Mouse (Mus musculus): ENCODE measurements around the gene Sipa1l2. TPM values are rescaled to one million over a fixed set of nuclear protein-coding genes. Genes with fewer than 3 reads are reported as not detected.
"Not testable (repeated sequence)": the region's sequence is repeated elsewhere in the genome, so short reads cannot be mapped to it uniquely, and the experiment has no call there.

The Sipa1l2 gene
- polyA plus RNA-seq, 1 experiment from 2014 or later = 25.3 TPM

GRCm38 (mm10) chr8:125531640-125532039, 38.0 kb downstream of the Sipa1l2 start:
- Histone ChIP-seq H3K27me3 (no peaks in the 10 kb centered on the region), H3K36me3 (no peaks in the 10 kb centered on the region), H3K9ac (no peak overlapping the region), H3K4me3 (no peak overlapping the region), H3K9me3 (no peaks in the 10 kb centered on the region), H3K4me2 (no peak overlapping the region), H3K27ac (replicated peaks) (no peak overlapping the region), H3K4me1 (replicated peaks) (peaks cover 71% of the 10 kb centered on the region)
- ATAC-seq (ENCODE audit: low FRiP score, low read depth) = no peak
- 74% methylated on average over 1 of the region's 1 CpGs for WGBS

DNA sequence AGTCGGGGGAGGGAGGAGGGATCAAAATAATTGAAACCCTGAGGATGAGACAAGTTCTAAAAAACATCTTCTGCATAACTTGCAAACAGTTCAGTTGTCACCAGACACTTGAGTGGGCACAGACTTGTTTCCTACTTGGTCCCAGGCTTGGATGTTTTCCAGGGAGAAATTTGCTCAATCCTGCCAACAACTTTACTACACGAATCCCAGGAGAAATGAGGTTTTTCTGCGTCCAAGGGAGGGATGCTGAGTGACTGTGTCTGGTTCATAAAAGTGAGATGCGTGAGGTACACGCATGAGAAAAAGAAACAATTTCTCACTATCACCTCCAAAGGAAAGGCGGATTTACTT, 38.5 kb downstream of the Sipa1l2 start:
- Histone ChIP-seq H3K36me3 (no peaks in the 10 kb centered on the region), H3K4me3 (no peak overlapping the region), H3K9ac (no peak overlapping the region), H3K4me2 (no peak overlapping the region), H3K4me1 (replicated peaks) (peaks cover 77% of the 10 kb centered on the region), H3K27ac (replicated peaks) (no peak overlapping the region), H3K9me3 (no peaks in the 10 kb centered on the region), H3K27me3 (no peaks in the 10 kb centered on the region)
- ATAC-seq (ENCODE audit: low FRiP score, low read depth) = no peak
- WGBS = 40% methylated on average over 6 of the region's 6 CpGs

- Histone ChIP-seq H3K27ac (replicated peaks) (no peak overlapping the region), H3K36me3 (no peaks in the 10 kb centered on the region), H3K9me3 (no peaks in the 10 kb centered on the region), H3K27me3 (no peaks in the 10 kb centered on the region), H3K9ac (no peak overlapping the region), H3K4me3 (no peak overlapping the region), H3K4me2 (no peak overlapping the region), H3K4me1 (replicated peaks) (peaks cover 83% of the 10 kb centered on the region)
- no peak for ATAC-seq (ENCODE audit: low FRiP score, low read depth)
- WGBS = 48% methylated on average over 15 of the region's 15 CpGs
Measured at GRCm38 (mm10) chr8:125530187-125531087, 39.2 kb downstream of the Sipa1l2 start.

- Histone ChIP-seq H3K4me1 (replicated peaks) (peaks cover 92% of the 10 kb centered on the region), H3K9ac (no peak overlapping the region), H3K36me3 (no peaks in the 10 kb centered on the region), H3K27ac (replicated peaks) (no peak overlapping the region), H3K9me3 (no peaks in the 10 kb centered on the region), H3K4me3 (no peak overlapping the region), H3K4me2 (no peak overlapping the region), H3K27me3 (no peaks in the 10 kb centered on the region)
- WGBS = 27% methylated on average over 6 of the region's 6 CpGs
- no peak for ATAC-seq (ENCODE audit: low FRiP score, low read depth)
Measured at GRCm38 (mm10) chr8:125529019-125529418, 40.6 kb downstream of the Sipa1l2 start.

DNA sequence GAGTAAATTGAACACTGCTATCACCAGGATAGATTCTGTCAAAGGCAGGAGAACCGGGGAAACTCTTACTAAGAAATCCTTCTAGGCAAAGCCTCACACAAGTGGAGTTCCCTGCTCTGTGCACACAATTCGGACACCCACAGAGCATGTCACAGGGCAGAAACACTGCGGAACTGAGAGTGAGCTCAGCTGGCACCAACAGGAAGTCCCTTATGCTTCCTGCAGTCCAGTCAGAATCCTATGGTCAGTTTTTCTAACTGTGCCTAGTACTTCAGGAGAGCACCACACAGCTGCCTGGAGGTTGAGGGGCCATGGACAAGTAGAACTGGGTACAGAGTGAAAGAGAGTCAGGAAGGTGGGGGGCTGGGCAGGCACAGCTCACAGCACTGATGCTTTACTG, 41.7 kb downstream of the Sipa1l2 start:
- H3K4me2 ChIP-seq = no peak overlapping the region
- H3K4me1 ChIP-seq (replicated peaks) = peaks cover 87% of the 10 kb centered on the region
- no peak overlapping the region for H3K4me3 ChIP-seq
- no peaks in the 10 kb centered on the region for H3K36me3 ChIP-seq
- no peak overlapping the region for H3K27ac ChIP-seq (replicated peaks)
- no peak for ATAC-seq (ENCODE audit: low FRiP score, low read depth)
- H3K9ac ChIP-seq = no peak overlapping the region
- H3K9me3 ChIP-seq = no peaks in the 10 kb centered on the region
- no peaks in the 10 kb centered on the region for H3K27me3 ChIP-seq
- WGBS = 39% methylated on average over 3 of the region's 3 CpGs

- H3K4me3 ChIP-seq = no peak overlapping the region
- H3K9ac ChIP-seq = no peak overlapping the region
- peak overlapping the region; percentile 20; the same call in 1 of the 2 replicates for H3K27ac ChIP-seq (replicated peaks)
- H3K27me3 ChIP-seq = no peaks in the 10 kb centered on the region
- WGBS = 12% methylated on average over 7 of the region's 7 CpGs
- ATAC-seq (ENCODE audit: low FRiP score, low read depth) = no peak
- peaks cover 87% of the 10 kb centered on the region for H3K4me1 ChIP-seq (replicated peaks)
- H3K9me3 ChIP-seq = no peaks in the 10 kb centered on the region
- H3K36me3 ChIP-seq = no peaks in the 10 kb centered on the region
- H3K4me2 ChIP-seq = no peak overlapping the region
Measured at GRCm38 (mm10) chr8:125526999-125527398, 42.6 kb downstream of the Sipa1l2 start.

- Histone ChIP-seq H3K4me3 (no peak overlapping the region), H3K9ac (no peak overlapping the region), H3K9me3 (no peaks in the 10 kb centered on the region), H3K27ac (replicated peaks) (peak overlapping the region; percentile 10; the same call in 1 of the 2 replicates), H3K36me3 (no peaks in the 10 kb centered on the region), H3K27me3 (no peaks in the 10 kb centered on the region), H3K4me2 (no peak overlapping the region), H3K4me1 (replicated peaks) (peaks cover 87% of the 10 kb centered on the region)
- WGBS = 48% methylated on average over 7 of the region's 7 CpGs
- no peak for ATAC-seq (ENCODE audit: low FRiP score, low read depth)
Measured at GRCm38 (mm10) chr8:125526582-125526981, 43.0 kb downstream of the Sipa1l2 start.

GRCm38 (mm10) chr8:125524479-125524878, 45.1 kb downstream of the Sipa1l2 start:
- H3K9me3 ChIP-seq = no peaks in the 10 kb centered on the region
- no peak overlapping the region for H3K4me3 ChIP-seq
- H3K9ac ChIP-seq = no peak overlapping the region
- H3K27me3 ChIP-seq = no peaks in the 10 kb centered on the region
- no peaks in the 10 kb centered on the region for H3K36me3 ChIP-seq
- no peak overlapping the region for H3K27ac ChIP-seq (replicated peaks)
- no peak for ATAC-seq (ENCODE audit: low FRiP score, low read depth)
- H3K4me1 ChIP-seq (replicated peaks) = peaks cover 72% of the 10 kb centered on the region
- H3K4me2 ChIP-seq = no peak overlapping the region
- WGBS = 89% methylated on average over 2 of the region's 2 CpGs

DNA sequence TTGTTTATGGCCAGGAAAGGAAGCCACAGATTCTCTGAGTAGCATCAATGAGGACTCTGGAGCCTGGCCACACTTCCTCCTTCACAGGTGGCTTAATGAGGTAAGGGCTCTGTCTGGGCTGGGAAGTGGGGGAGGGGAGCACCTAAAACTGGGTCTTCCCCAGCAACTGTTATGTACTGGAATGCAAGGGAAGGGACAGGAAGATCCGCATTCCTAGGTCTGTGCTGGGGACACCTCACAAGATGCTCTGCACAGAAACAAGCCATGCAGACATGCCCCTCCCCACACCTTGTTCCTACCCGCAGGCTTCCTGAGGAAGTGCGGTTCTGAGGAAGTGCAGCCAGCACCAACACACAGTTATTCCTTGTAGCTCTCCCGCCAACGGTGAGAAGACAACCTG, 46.4 kb downstream of the Sipa1l2 start:
- Histone ChIP-seq H3K36me3 (no peaks in the 10 kb centered on the region), H3K4me3 (no peak overlapping the region), H3K4me2 (no peak overlapping the region), H3K27ac (replicated peaks) (no peak overlapping the region), H3K9me3 (no peaks in the 10 kb centered on the region), H3K27me3 (no peaks in the 10 kb centered on the region), H3K4me1 (replicated peaks) (peaks cover 63% of the 10 kb centered on the region), H3K9ac (no peak overlapping the region)
- WGBS = 52% methylated on average over 5 of the region's 5 CpGs
- no peak for ATAC-seq (ENCODE audit: low FRiP score, low read depth)

GRCm38 (mm10) chr8:125522151-125522550, 47.5 kb downstream of the Sipa1l2 start:
- ATAC-seq (ENCODE audit: low FRiP score, low read depth) = no peak
- H3K36me3 ChIP-seq = no peaks in the 10 kb centered on the region
- H3K9ac ChIP-seq = no peak overlapping the region
- no peaks in the 10 kb centered on the region for H3K27me3 ChIP-seq
- H3K4me2 ChIP-seq = no peak overlapping the region
- no peak overlapping the region for H3K27ac ChIP-seq (replicated peaks)
- 20% methylated on average over 6 of the region's 6 CpGs for WGBS
- peaks cover 60% of the 10 kb centered on the region for H3K4me1 ChIP-seq (replicated peaks)
- no peaks in the 10 kb centered on the region for H3K9me3 ChIP-seq
- no peak overlapping the region for H3K4me3 ChIP-seq

- Histone ChIP-seq H3K9me3 (no peaks in the 10 kb centered on the region), H3K4me2 (no peak overlapping the region), H3K9ac (no peak overlapping the region), H3K27me3 (no peaks in the 10 kb centered on the region), H3K27ac (replicated peaks) (no peak overlapping the region), H3K4me1 (replicated peaks) (peaks cover 53% of the 10 kb centered on the region), H3K36me3 (no peaks in the 10 kb centered on the region), H3K4me3 (no peak overlapping the region)
- 70% methylated on average over 7 of the region's 7 CpGs for WGBS
- no peak for ATAC-seq (ENCODE audit: low FRiP score, low read depth)
Measured at GRCm38 (mm10) chr8:125521087-125521486, 48.5 kb downstream of the Sipa1l2 start.

- not testable (repeated sequence) for H3K27ac ChIP-seq (replicated peaks); H3K4me3 ChIP-seq; H3K27me3 ChIP-seq; H3K9me3 ChIP-seq; H3K36me3 ChIP-seq; H3K4me2 ChIP-seq; H3K9ac ChIP-seq; ATAC-seq (ENCODE audit: low FRiP score, low read depth)
- WGBS = 82% methylated on average over 2 of the region's 2 CpGs
- peaks cover 52% of the 10 kb centered on the region for H3K4me1 ChIP-seq (replicated peaks)
Measured at GRCm38 (mm10) chr8:125520308-125520707, 49.3 kb downstream of the Sipa1l2 start.

DNA sequence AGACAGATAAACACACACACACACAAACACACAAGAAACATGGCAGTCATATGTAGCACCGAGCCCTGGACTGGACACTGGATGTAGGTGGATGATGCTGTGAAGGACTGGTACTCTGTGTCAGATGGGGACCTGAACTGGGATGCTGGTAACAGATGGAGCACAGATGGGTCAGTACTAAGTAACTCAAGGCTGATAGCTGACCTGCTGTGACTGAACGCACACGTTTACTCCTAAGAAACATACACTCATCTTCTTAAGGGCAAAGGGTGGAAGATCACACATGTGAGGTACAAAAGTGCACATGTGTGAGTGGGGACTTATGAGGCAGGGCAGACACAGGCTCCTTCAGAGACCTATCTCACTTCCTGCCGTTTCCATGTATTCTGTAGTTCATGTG, 50.7 kb downstream of the Sipa1l2 start:
- 66% methylated on average over 4 of the region's 4 CpGs for WGBS
- no peaks in the 10 kb centered on the region for H3K27me3 ChIP-seq
- no peak for ATAC-seq (ENCODE audit: low FRiP score, low read depth)
- no peak overlapping the region for H3K4me3 ChIP-seq
- H3K4me1 ChIP-seq (replicated peaks) = peaks cover 50% of the 10 kb centered on the region
- H3K9me3 ChIP-seq = no peaks in the 10 kb centered on the region
- no peak overlapping the region for H3K27ac ChIP-seq (replicated peaks)
- H3K9ac ChIP-seq = no peak overlapping the region
- H3K4me2 ChIP-seq = no peak overlapping the region
- H3K36me3 ChIP-seq = no peaks in the 10 kb centered on the region

Data from hindbrain, embryonic 15.5 days (tissue).